7 mouse cellular contexts compared by ENCODE assay signal in the genomic region with DNA sequence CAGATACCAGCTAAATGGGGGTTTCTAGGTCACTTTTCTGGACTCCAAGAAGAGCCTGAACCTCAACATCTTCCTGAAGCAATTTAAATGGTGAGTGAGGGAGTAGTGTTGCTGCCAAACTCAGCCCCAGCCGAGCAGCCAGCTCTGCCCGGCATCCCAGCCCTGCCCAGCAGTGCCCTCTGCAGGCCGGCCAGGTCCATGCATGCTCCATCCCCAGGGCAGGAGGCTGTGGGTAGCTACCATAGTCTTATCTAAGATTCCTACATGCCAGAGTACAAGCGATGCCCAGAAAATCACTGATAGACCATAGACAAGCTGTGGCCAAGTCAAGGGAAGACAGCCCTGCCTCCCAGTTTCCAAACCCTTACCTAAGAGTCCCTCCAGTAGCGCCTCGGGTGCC. TPM values are rescaled to one million over a fixed set of nuclear protein-coding genes. Genes with fewer than 3 reads are reported as not detected.
DNase-seq lines count a peak whose midpoint lies in the region; ATAC-seq and TF ChIP-seq lines count a peak whose summit lies in the region.

No protein-coding gene starts in this region.

- no peak overlapping the region for H3K4me2 ChIP-seq in intestine, embryonic 14.5 days (ENCODE audit: low read length)
- H3K4me2 ChIP-seq in midbrain, embryonic 11.5 days, result no peak overlapping the region

- WGBS in intestine, embryonic 14.5 days, result 46% methylated on average over 6 of the region's 6 CpGs
- WGBS in midbrain, embryonic 11.5 days, result 45% methylated on average over 6 of the region's 6 CpGs
- 38% methylated on average over 6 of the region's 6 CpGs for WGBS in small intestine, adult 2 months

- no peak overlapping the region for H3K27ac ChIP-seq in intestine, embryonic 14.5 days (ENCODE audit: low read depth)
- no peak overlapping the region for H3K27ac ChIP-seq in midbrain, embryonic 11.5 days (ENCODE audit: low read depth, low read length)
- no peak overlapping the region for H3K27ac ChIP-seq in small intestine, adult 2 months (ENCODE audit: insufficient read depth, low read depth, low read length)

- H3K27me3 ChIP-seq in intestine, embryonic 14.5 days (replicated peaks; ENCODE audit: control insufficient read depth, insufficient read depth, low read length), result no peaks in the 10 kb centered on the region
- H3K27me3 ChIP-seq in midbrain, embryonic 11.5 days (ENCODE audit: control insufficient read depth, insufficient read depth, low read length), result no peaks in the 10 kb centered on the region
- H3K27me3 ChIP-seq in small intestine, adult 2 months (ENCODE audit: control insufficient read depth, insufficient read depth, low read length), result no peaks in the 10 kb centered on the region

- peaks cover 10% of the 10 kb centered on the region; the same call in 1 of the 2 replicates for H3K36me3 ChIP-seq in intestine, embryonic 14.5 days (ENCODE audit: control insufficient read depth, insufficient read depth, low read length)
- H3K36me3 ChIP-seq in midbrain, embryonic 11.5 days (ENCODE audit: control insufficient read depth, insufficient read depth, low read length), result no peaks in the 10 kb centered on the region
- 0 out of 2 replicates have a peak, but pooled peaks cover 2% of the 10 kb centered on the region for H3K36me3 ChIP-seq in small intestine, adult 2 months (ENCODE audit: control insufficient read depth, insufficient read depth, low read length)

- H3K4me3 ChIP-seq in intestine, embryonic 14.5 days (ENCODE audit: low read depth, low read length), result no peak overlapping the region
- H3K4me3 ChIP-seq in midbrain, embryonic 11.5 days (ENCODE audit: low read depth, low read length), result no peak overlapping the region
- H3K4me3 ChIP-seq in small intestine, adult 2 months (ENCODE audit: low read depth, low read length), result no peak overlapping the region

- peak; percentile 60; the same call in 1 of the 2 replicates for ATAC-seq in intestine, embryonic 14.5 days (replicated peaks; ENCODE audit: low FRiP score, low TSS enrichment, low read depth)
- ATAC-seq in midbrain, embryonic 11.5 days (ENCODE audit: low FRiP score), result peak; percentile 73

- no peak for TF ChIP-seq POLR2A in small intestine, adult 2 months (IDR thresholded peaks at IDR 0.05; ENCODE audit: low read depth, low read length)

- peak; percentile 96 for TF ChIP-seq CTCF in small intestine, adult 2 months (IDR thresholded peaks at IDR 0.05; ENCODE audit: extremely low read depth, insufficient read length, insufficient replicate concordance, low read depth, low read length)

- intact Hi-C loops in left cerebral cortex, postnatal 36 days (cut with DNase I), result loop anchor here (1.0 kb wide), 1 partner anchor 53 kb away; no protein-coding TSS in a partner anchor

- no peak overlapping the region for H3K9ac ChIP-seq in intestine, embryonic 14.5 days (ENCODE audit: low read length)
- H3K9ac ChIP-seq in midbrain, embryonic 11.5 days (ENCODE audit: low read length), result no peak overlapping the region

- peak; percentile 73 for DNase-seq in T-cell, adult 2 months (ENCODE audit: low spot score)
- peak; percentile 93 for DNase-seq in cerebellum, postnatal 10 days
- DNase-seq in frontal cortex, postnatal 36 days (ENCODE audit: low spot score in 2 of 2), result peak; percentile 81 to 83
- peak; percentile 86 for DNase-seq in intestine, embryonic 14.5 days (ENCODE audit: low spot score)
- peak; percentile 79 to 83 for DNase-seq in left cerebral cortex, postnatal 36 days (ENCODE audit: low spot score in 2 of 2)
- peak; percentile 97 for DNase-seq in midbrain, embryonic 11.5 days (ENCODE audit: low spot score, missing footprints)

- H3K9me3 ChIP-seq in intestine, embryonic 14.5 days (ENCODE audit: control insufficient read depth, low read length), result no peaks in the 10 kb centered on the region
- H3K9me3 ChIP-seq in midbrain, embryonic 11.5 days (ENCODE audit: control insufficient read depth, low read length), result no peaks in the 10 kb centered on the region

- 0 out of 2 replicates have a peak, but pooled peaks cover 6% of the 10 kb centered on the region for H3K4me1 ChIP-seq in intestine, embryonic 14.5 days (replicated peaks; ENCODE audit: control insufficient read depth, insufficient read depth, low read length)
- no peaks in the 10 kb centered on the region for H3K4me1 ChIP-seq in midbrain, embryonic 11.5 days (ENCODE audit: control insufficient read depth, insufficient read depth, low read length)
- no peaks in the 10 kb centered on the region for H3K4me1 ChIP-seq in small intestine, adult 2 months (ENCODE audit: control insufficient read depth, insufficient read depth, insufficient read length, low read length)

RNA-seq across cellular contexts. Expression of a gene that starts 14.1 kb away (rescaled TPM):
- 1.8 and 2.0 TPM in 2 replicates for polyA plus RNA-seq in intestine, embryonic 14.5 days (2014; fragmentation: Nextera tagmentation; extraction: Ambion mirVana)
- total RNA-seq in left cerebral cortex, postnatal 36 days (2021), result 10 to 100 TPM; 14.3 to 25.8 TPM
- 1.9 and 2.7 TPM in 2 replicates for polyA plus RNA-seq in midbrain, embryonic 11.5 days (2014; fragmentation: Nextera tagmentation; extraction: Ambion mirVana)
- 4.3 and 5.6 TPM in 2 replicates for polyA plus RNA-seq in small intestine, adult 2 months (2012; rRNA removed)

RNA-seq across cellular contexts. Expression of a gene that starts 17.2 kb away (rescaled TPM):
- 4.3 and 4.6 TPM in 2 replicates for polyA plus RNA-seq in intestine, embryonic 14.5 days (2014; fragmentation: Nextera tagmentation; extraction: Ambion mirVana)
- 100 to 1,000 TPM; 128 to 143 TPM for total RNA-seq in left cerebral cortex, postnatal 36 days (2021)
- 1.2 and 1.4 TPM in 2 replicates for polyA plus RNA-seq in midbrain, embryonic 11.5 days (2014; fragmentation: Nextera tagmentation; extraction: Ambion mirVana)
- 6.6 and 11.0 TPM in 2 replicates for polyA plus RNA-seq in small intestine, adult 2 months (2012; rRNA removed)

RNA-seq across cellular contexts. Expression of a gene that starts 38.7 kb away (rescaled TPM):
- 315 and 324 TPM in 2 replicates for polyA plus RNA-seq in intestine, embryonic 14.5 days (2014; fragmentation: Nextera tagmentation; extraction: Ambion mirVana)
- 10 to 100 TPM; 17.8 to 23.0 TPM for total RNA-seq in left cerebral cortex, postnatal 36 days (2021)
- 182 and 230 TPM in 2 replicates for polyA plus RNA-seq in midbrain, embryonic 11.5 days (2014; fragmentation: Nextera tagmentation; extraction: Ambion mirVana)
- 16.1 and 31.3 TPM in 2 replicates for polyA plus RNA-seq in small intestine, adult 2 months (2012; rRNA removed)
